Comparison of ENCODE assay signal across 16 mouse cellular contexts in genomic region chr9:56469656-56470055, GRCm38 (mm10). TPM values are rescaled to one million over a fixed set of nuclear protein-coding genes. Genes with fewer than 3 reads are reported as not detected.
DNase-seq lines count a peak whose midpoint lies in the region; ATAC-seq and TF ChIP-seq lines count a peak whose summit lies in the region.
"Had no signal": no experiment of that assay in that cellular context is flagged by ENCODE, and none has a peak within 500 bp of the region (broad histone marks: within the 10 kb centered on the region; RNA-seq: fewer than 3 reads in every experiment).

No protein-coding gene starts in this region.

- no peak overlapping the region for H3K4me3 ChIP-seq in limb, embryonic 14.5 days (replicated peaks; ENCODE audit: low read length)
- H3K4me3 ChIP-seq in limb, embryonic 10.5 days: no peak overlapping the region
- H3K4me3 ChIP-seq: hindbrain, embryonic 10.5 days; midbrain, embryonic 12.5 days; myocyte had no signal

- H3K9me3 ChIP-seq in limb, embryonic 14.5 days (ENCODE audit: control insufficient read depth, low read length): no peaks in the 10 kb centered on the region
- H3K9me3 ChIP-seq in limb, embryonic 10.5 days (replicated peaks): no peaks in the 10 kb centered on the region
- H3K9me3 ChIP-seq: hindbrain, embryonic 10.5 days; midbrain, embryonic 12.5 days had no signal

- H3K27me3 ChIP-seq in limb, embryonic 14.5 days (ENCODE audit: control insufficient read depth, insufficient read depth, low read length): no peaks in the 10 kb centered on the region
- no peaks in the 10 kb centered on the region for H3K27me3 ChIP-seq in limb, embryonic 10.5 days (ENCODE audit: low read depth, poor library complexity, severe bottlenecking)
- H3K27me3 ChIP-seq: midbrain, embryonic 12.5 days had no signal

- peak overlapping the region; percentile 26; the same call in 1 of the 2 replicates for H3K27ac ChIP-seq in limb, embryonic 14.5 days (replicated peaks; ENCODE audit: low read depth, low read length)
- no peak overlapping the region for H3K27ac ChIP-seq in limb, embryonic 10.5 days
- H3K27ac ChIP-seq: hindbrain, embryonic 10.5 days; midbrain, embryonic 12.5 days had no signal

- no peak for TF ChIP-seq POLR2A in limb, embryonic 14.5 days (IDR thresholded peaks at IDR 0.05; ENCODE audit: borderline replicate concordance, extremely low read depth, insufficient read depth, insufficient read length)

- H3K4me2 ChIP-seq in limb, embryonic 14.5 days (replicated peaks; ENCODE audit: low read depth, low read length, severe bottlenecking): no peak overlapping the region
- H3K4me2 ChIP-seq: midbrain, embryonic 12.5 days had no signal

- H3K4me1 ChIP-seq in limb, embryonic 14.5 days (ENCODE audit: control insufficient read depth, insufficient read depth, low read length): peaks cover 23% of the 10 kb centered on the region
- H3K4me1 ChIP-seq in limb, embryonic 10.5 days: peaks cover 34% of the 10 kb centered on the region

- H3K36me3 ChIP-seq in limb, embryonic 14.5 days (ENCODE audit: control insufficient read depth, insufficient read depth, low read length): peaks cover 39% of the 10 kb centered on the region
- H3K36me3 ChIP-seq in limb, embryonic 10.5 days: peaks cover 50% of the 10 kb centered on the region

- 51% methylated on average over 2 of the region's 2 CpGs for WGBS in limb, embryonic 14.5 days
- WGBS in limb, embryonic 10.5 days: 40% methylated on average over 2 of the region's 2 CpGs

- peak; percentile 60 for DNase-seq in heart, adult 11 months
- no peak for DNase-seq in heart, postnatal 4 days
- DNase-seq in limb, embryonic 14.5 days (ENCODE audit: low spot score): peak; percentile 15
- no peak for DNase-seq in limb, embryonic 10.5 days (ENCODE audit: low spot score)
- peak; percentile 44 for DNase-seq in brain, adult 2 months (ENCODE audit: low read depth, low spot score)
- DNase-seq in lung, postnatal 10 days: peak; percentile 45
- DNase-seq in cerebellum, postnatal 4 days (ENCODE audit: low spot score in 2 of 2): no peak
- DNase-seq: cerebellum, postnatal 10 days; layer of hippocampus, adult 9-11 months; left cerebral cortex, postnatal 4 days; right cerebral cortex, postnatal 25 days; thymus, adult 2 months had no signal

- H3K9ac ChIP-seq in limb, embryonic 14.5 days (ENCODE audit: low read depth, low read length, severe bottlenecking): no peak overlapping the region
- H3K9ac ChIP-seq: midbrain, embryonic 12.5 days had no signal

- no peak for ATAC-seq in limb, embryonic 14.5 days (ENCODE audit: low FRiP score, low read depth)
- ATAC-seq: CD4-positive, CD25-positive, alpha-beta regulatory T cell, adult 4 months had no signal

RNA-seq across cellular contexts. Expression of gene Hmg20a, which starts 51.2 kb away (rescaled TPM):
- total RNA-seq in heart, postnatal 4 days (2021): 10 to 100 TPM; 39.6 to 43.0 TPM
- 71.5 and 81.8 TPM in 2 replicates for polyA plus RNA-seq in limb, embryonic 14.5 days (2012; rRNA removed)
- polyA plus RNA-seq in limb, embryonic 14.5 days (2014; fragmentation: Nextera tagmentation; extraction: Ambion mirVana): 58.5 and 66.8 TPM in 2 replicates
- 56.2 and 67.5 TPM in 2 replicates for polyA plus RNA-seq in limb, embryonic 10.5 days (2016; fragmentation: Nextera tagmentation; extraction: Ambion mirVana)

RNA-seq across cellular contexts. Expression of gene Peak1, which starts 51.8 kb away (rescaled TPM):
- total RNA-seq in heart, postnatal 4 days (2021): 10 to 100 TPM; 49.2 to 55.0 TPM
- polyA plus RNA-seq in limb, embryonic 14.5 days (2012; rRNA removed): 11.5 and 12.2 TPM in 2 replicates
- polyA plus RNA-seq in limb, embryonic 14.5 days (2014; fragmentation: Nextera tagmentation; extraction: Ambion mirVana): 16.7 and 18.3 TPM in 2 replicates
- 5.3 and 6.1 TPM in 2 replicates for polyA plus RNA-seq in limb, embryonic 10.5 days (2016; fragmentation: Nextera tagmentation; extraction: Ambion mirVana)

Comparison
In these comparisons a context has a peak if more than half of its experiments do, and no peak if none do; other contexts are left out.
1. DNase-seq: peak in heart, adult 11 months (single experiment), limb, embryonic 14.5 days (single experiment), brain, adult 2 months (single experiment) and lung, postnatal 10 days (single experiment); none in heart, postnatal 4 days (single experiment), limb, embryonic 10.5 days (single experiment) and cerebellum, postnatal 4 days (0 of 2).